In genomic region chr4:103120395-103120794, GRCm38 (mm10) we compare ENCODE assay signal across 9 mouse cellular contexts. TPM values are rescaled to one million over a fixed set of nuclear protein-coding genes. Genes with fewer than 3 reads are reported as not detected.
DNase-seq lines count a peak whose midpoint lies in the region; ATAC-seq and TF ChIP-seq lines count a peak whose summit lies in the region.
"Had no signal": no experiment of that assay in that cellular context is flagged by ENCODE, and none has a peak within 500 bp of the region (broad histone marks: within the 10 kb centered on the region; RNA-seq: fewer than 3 reads in every experiment).

No protein-coding gene starts in this region.

- H3K4me3 ChIP-seq in heart, embryonic 11.5 days (ENCODE audit: low read depth, low read length) = peak overlapping the region; percentile 95
- H3K4me3 ChIP-seq in E14TG2a.4 (replicated peaks; ENCODE audit: low read length) = peak overlapping the region; percentile 87
- peak overlapping the region; percentile 78 for H3K4me3 ChIP-seq in macrophage (ENCODE audit: inconsistent target)

- H3K9ac ChIP-seq in heart, embryonic 11.5 days (ENCODE audit: low read depth, low read length) = peak overlapping the region; percentile 99

- H3K4me2 ChIP-seq in heart, embryonic 11.5 days = peak overlapping the region; percentile 73

- no peaks in the 10 kb centered on the region for H3K36me3 ChIP-seq in heart, embryonic 11.5 days (ENCODE audit: control insufficient read depth, insufficient read depth, low read length)
- peaks cover 17% of the 10 kb centered on the region for H3K36me3 ChIP-seq in E14TG2a.4 (ENCODE audit: insufficient read depth, low read length)
- 0 out of 2 replicates have a peak, but pooled peaks cover 4% of the 10 kb centered on the region for H3K36me3 ChIP-seq in macrophage (ENCODE audit: inconsistent target)

- H3K27ac ChIP-seq in heart, embryonic 11.5 days (ENCODE audit: low read depth, low read length) = peak overlapping the region; percentile 99; the same call in 1 of the 2 replicates
- H3K27ac ChIP-seq in macrophage = peak overlapping the region; percentile 73

- DNase-seq in heart, adult 8-10 months (ENCODE audit: low spot score) = no peak
- DNase-seq in testis, postnatal 10 days (ENCODE audit: low spot score) = no peak
- no peak for DNase-seq in c-Kit-positive CD71-positive TER-119-positive erythroid progenitor cells, embryonic 14.5 days (ENCODE audit: low spot score)
- DNase-seq: cerebellum, postnatal 36 days had no signal

- TF ChIP-seq CTCF in E14TG2a.4 (conservative IDR thresholded peaks at IDR 0.05; ENCODE audit: low read length) = no peak

- H3K27me3 ChIP-seq in heart, embryonic 11.5 days (ENCODE audit: control insufficient read depth, insufficient read depth, low read length) = no peaks in the 10 kb centered on the region
- no peaks in the 10 kb centered on the region for H3K27me3 ChIP-seq in E14TG2a.4 (ENCODE audit: insufficient read depth, low read length)

- ATAC-seq in heart, embryonic 11.5 days (replicated peaks; ENCODE audit: insufficient number of reproducible peaks, low FRiP score, low TSS enrichment) = no peak
- peak; percentile 17; the same call in 1 of the 2 replicates for ATAC-seq in granulocyte monocyte progenitor cell, adult 5-6 weeks (replicated peaks; ENCODE audit: poor library complexity, severe bottlenecking)
- ATAC-seq in frontal cortex, adult (ENCODE audit: low TSS enrichment) = no peak

- peaks cover 83% of the 10 kb centered on the region for H3K79me2 ChIP-seq in macrophage (ENCODE audit: inconsistent target)

- WGBS in heart, embryonic 11.5 days (ENCODE audit: insufficient replicate concordance) = 38% methylated on average over 3 of the region's 3 CpGs
- 0% methylated on average over 3 of the region's 3 CpGs for WGBS in macrophage (ENCODE audit: missing documents)

- H3K4me1 ChIP-seq in heart, embryonic 11.5 days (ENCODE audit: control insufficient read depth, insufficient read depth, low read length) = peaks cover 16% of the 10 kb centered on the region
- peaks cover 32% of the 10 kb centered on the region for H3K4me1 ChIP-seq in E14TG2a.4 (replicated peaks; ENCODE audit: low read depth, low read length)

- no peaks in the 10 kb centered on the region for H3K9me3 ChIP-seq in heart, embryonic 11.5 days (replicated peaks; ENCODE audit: control insufficient read depth, low read length)
- no peaks in the 10 kb centered on the region for H3K9me3 ChIP-seq in E14TG2a.4 (ENCODE audit: low read length)

RNA-seq across cellular contexts. Expression of gene Wdr78, which starts 6.0 kb away (rescaled TPM):
- polyA plus RNA-seq in heart, embryonic 11.5 days (2014; fragmentation: Nextera tagmentation; extraction: Ambion mirVana) = 1.7 and 2.2 TPM in 2 replicates
- 1 to 10 TPM in 1 of 4 experiments, under 1 TPM in 3; 0.73 to 1.1 (median 0.83) TPM for total RNA-seq in heart, adult 8-10 months (2022)
- total RNA-seq in granulocyte monocyte progenitor cell, adult 5-6 weeks (2014; fragmentation: Nextera tagmentation) = 1.7 and 8.1 TPM in 2 replicates
- 1.2 and 1.7 TPM in 2 replicates for total RNA-seq in granulocyte monocyte progenitor cell, adult 5-6 weeks (2017)
- 1 to 10 TPM in 23 of 26 experiments, under 1 TPM in 3; 0.49 to 8.2 (median 3.6) TPM for total RNA-seq in macrophage (2018; cell fraction: chromatin; rRNA removed)
- total RNA-seq in macrophage (2018; cell fraction: cytosol; rRNA removed) = 1 to 10 TPM in 2 of 26 experiments, under 1 TPM in 24; 0.28 to 1.4 (median 0.52) TPM
- total RNA-seq in macrophage (2018; cell fraction: nucleus; rRNA removed) = 1 to 10 TPM in 20 of 26 experiments, under 1 TPM in 6; 0.52 to 7.3 (median 1.4) TPM
- 0.31 to 0.56 TPM (median 0.40 TPM) in 3 replicates for polyA plus RNA-seq in macrophage (2018)

RNA-seq across cellular contexts. Expression of gene Mier1, which starts 6.2 kb away (rescaled TPM):
- polyA plus RNA-seq in heart, embryonic 11.5 days (2014; fragmentation: Nextera tagmentation; extraction: Ambion mirVana) = 29.6 and 37.2 TPM in 2 replicates
- 10 to 100 TPM; 27.8 to 32.0 (median 29.6) TPM for total RNA-seq in heart, adult 8-10 months (2022)
- total RNA-seq in granulocyte monocyte progenitor cell, adult 5-6 weeks (2014; fragmentation: Nextera tagmentation) = 50.9 and 69.9 TPM in 2 replicates
- total RNA-seq in granulocyte monocyte progenitor cell, adult 5-6 weeks (2017) = 60.5 and 63.6 TPM in 2 replicates
- total RNA-seq in macrophage (2018; cell fraction: chromatin; rRNA removed) = 100 to 1,000 TPM; 110 to 381 (median 229) TPM
- 10 to 100 TPM; 35.9 to 60.5 (median 44.3) TPM for total RNA-seq in macrophage (2018; cell fraction: cytosol; rRNA removed)
- 100 to 1,000 TPM in 18 of 26 experiments, 10 to 100 TPM in 8; 71.2 to 256 (median 116) TPM for total RNA-seq in macrophage (2018; cell fraction: nucleus; rRNA removed)
- polyA plus RNA-seq in macrophage (2018) = 21.6 to 42.7 TPM (median 27.8 TPM) in 3 replicates
